Mouse (Mus musculus): Measurements from ENCODE around the gene Oser1. TPM values are rescaled to one million over a fixed set of nuclear protein-coding genes. Genes with fewer than 3 reads are reported as not detected.
"Not testable (repeated sequence)": the region's sequence is repeated elsewhere in the genome, so short reads cannot be mapped to it uniquely, and the experiment has no call there.

Gene Oser1
- polyA plus RNA-seq, 1 experiment from 2014 or later = 39.0 TPM

DNA sequence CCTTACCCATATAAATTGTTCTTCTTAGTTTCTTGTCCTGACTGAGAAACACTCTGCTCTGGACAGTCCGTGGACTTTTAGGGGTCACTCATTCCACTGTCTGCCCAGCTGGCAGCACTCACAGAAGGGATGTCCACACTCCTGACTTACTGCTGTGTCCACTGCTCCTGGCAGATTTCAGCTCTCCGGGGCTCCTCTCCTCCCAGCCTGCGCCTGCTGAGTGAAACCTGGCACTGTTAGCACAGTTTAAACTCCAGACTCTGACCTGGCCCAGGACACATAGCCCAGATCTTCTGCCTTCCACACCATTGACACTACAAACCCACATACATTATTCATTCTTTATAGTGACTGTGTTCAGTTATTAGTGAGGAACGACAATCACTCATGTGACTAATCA is 39.5 kb upstream of the Oser1 start:
- peaks cover 2% of the 10 kb centered on the region; the same call in 1 of the 2 replicates for H3K36me3 ChIP-seq (ENCODE audit: control insufficient read depth, insufficient read depth)
- no peaks in the 10 kb centered on the region for H3K9me3 ChIP-seq (replicated peaks; ENCODE audit: control insufficient read depth, low read length)
- no peak overlapping the region for H3K9ac ChIP-seq (ENCODE audit: low read depth, low read length)
- 51% methylated on average over 4 of the region's 4 CpGs for WGBS (ENCODE audit: insufficient replicate concordance)
- no peak for ATAC-seq (ENCODE audit: low read depth)
- peaks cover 4% of the 10 kb centered on the region for H3K27me3 ChIP-seq (ENCODE audit: control insufficient read depth, insufficient read depth, low read depth, low read length)
- H3K4me3 ChIP-seq (ENCODE audit: low read depth, low read length) = no peak overlapping the region
- H3K27ac ChIP-seq (ENCODE audit: low read length) = no peak overlapping the region
- H3K4me2 ChIP-seq (ENCODE audit: low read depth, low read length) = no peak overlapping the region
- no peaks in the 10 kb centered on the region; the same call in 1 of the 2 replicates for H3K4me1 ChIP-seq (ENCODE audit: control insufficient read depth, low read depth, low read length)

DNA sequence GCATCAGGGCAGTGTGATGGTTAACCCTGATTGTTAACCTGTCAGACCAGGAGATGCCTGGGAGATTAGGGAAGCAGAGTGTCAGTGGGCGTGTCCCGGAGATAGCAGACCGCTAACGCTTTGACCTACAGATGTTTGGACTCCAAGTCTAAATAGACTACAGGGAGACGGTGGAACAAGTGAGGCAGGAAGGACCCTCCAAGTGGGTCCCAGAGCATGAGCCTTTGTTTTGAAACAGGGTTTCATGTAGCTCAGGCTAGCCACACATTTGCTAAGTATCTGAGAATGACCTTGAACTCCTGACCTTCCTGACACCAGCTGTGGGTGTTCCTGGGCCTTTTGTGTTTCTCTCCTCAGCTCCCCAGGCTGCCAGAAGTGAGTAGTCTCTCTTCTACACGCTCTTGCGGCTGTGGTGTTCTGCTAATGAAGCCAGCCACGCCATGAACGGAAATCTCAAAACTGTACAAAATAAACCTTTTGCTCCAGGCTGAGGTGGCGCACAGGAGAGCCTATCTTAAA is 38.8 kb upstream of the Oser1 start:
- 45% methylated on average over 10 of the region's 10 CpGs for WGBS (ENCODE audit: insufficient replicate concordance)
- H3K36me3 ChIP-seq (ENCODE audit: control insufficient read depth, insufficient read depth) = peaks cover 2% of the 10 kb centered on the region; the same call in 1 of the 2 replicates
- no peak overlapping the region for H3K4me3 ChIP-seq (ENCODE audit: low read depth, low read length)
- H3K27me3 ChIP-seq (ENCODE audit: control insufficient read depth, insufficient read depth, low read depth, low read length) = peaks cover 9% of the 10 kb centered on the region
- H3K9me3 ChIP-seq (replicated peaks; ENCODE audit: control insufficient read depth, low read length) = no peaks in the 10 kb centered on the region
- no peak for ATAC-seq (ENCODE audit: low read depth)
- H3K9ac ChIP-seq (ENCODE audit: low read depth, low read length) = no peak overlapping the region
- H3K27ac ChIP-seq (ENCODE audit: low read length) = no peak overlapping the region
- H3K4me2 ChIP-seq (ENCODE audit: low read depth, low read length) = no peak overlapping the region
- H3K4me1 ChIP-seq (ENCODE audit: control insufficient read depth, low read depth, low read length) = no peaks in the 10 kb centered on the region; the same call in 1 of the 2 replicates

DNA sequence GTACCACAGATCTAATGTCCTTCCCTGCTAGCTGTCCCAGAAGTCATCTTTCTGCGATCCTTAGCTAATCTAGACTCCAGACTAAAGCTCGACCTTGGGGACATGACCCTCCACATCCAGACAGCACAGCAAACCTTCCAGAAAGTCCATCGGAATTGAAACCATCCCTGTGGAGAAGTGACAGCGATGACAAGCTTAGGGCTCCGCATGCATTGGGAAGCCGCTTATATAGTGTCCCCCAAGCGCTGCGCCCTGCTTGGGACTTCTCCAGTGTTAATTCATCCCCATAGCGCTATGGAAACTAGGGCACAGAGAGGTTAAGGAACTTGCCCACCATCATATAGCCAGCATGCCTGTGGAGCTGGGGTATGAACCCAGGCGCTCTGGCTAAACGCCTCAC is 38.3 kb upstream of the Oser1 start:
- H3K4me3 ChIP-seq (ENCODE audit: low read depth, low read length) = no peak overlapping the region
- no peaks in the 10 kb centered on the region for H3K9me3 ChIP-seq (replicated peaks; ENCODE audit: control insufficient read depth, low read length)
- WGBS (ENCODE audit: insufficient replicate concordance) = 64% methylated on average over 11 of the region's 11 CpGs
- H3K9ac ChIP-seq (ENCODE audit: low read depth, low read length) = no peak overlapping the region
- no peaks in the 10 kb centered on the region; the same call in 1 of the 2 replicates for H3K4me1 ChIP-seq (ENCODE audit: control insufficient read depth, low read depth, low read length)
- no peak overlapping the region for H3K4me2 ChIP-seq (ENCODE audit: low read depth, low read length)
- no peak for ATAC-seq (ENCODE audit: low read depth)
- no peaks in the 10 kb centered on the region for H3K36me3 ChIP-seq (ENCODE audit: control insufficient read depth, insufficient read depth)
- H3K27me3 ChIP-seq (ENCODE audit: control insufficient read depth, insufficient read depth, low read depth, low read length) = peaks cover 9% of the 10 kb centered on the region
- H3K27ac ChIP-seq (ENCODE audit: low read length) = no peak overlapping the region

DNA sequence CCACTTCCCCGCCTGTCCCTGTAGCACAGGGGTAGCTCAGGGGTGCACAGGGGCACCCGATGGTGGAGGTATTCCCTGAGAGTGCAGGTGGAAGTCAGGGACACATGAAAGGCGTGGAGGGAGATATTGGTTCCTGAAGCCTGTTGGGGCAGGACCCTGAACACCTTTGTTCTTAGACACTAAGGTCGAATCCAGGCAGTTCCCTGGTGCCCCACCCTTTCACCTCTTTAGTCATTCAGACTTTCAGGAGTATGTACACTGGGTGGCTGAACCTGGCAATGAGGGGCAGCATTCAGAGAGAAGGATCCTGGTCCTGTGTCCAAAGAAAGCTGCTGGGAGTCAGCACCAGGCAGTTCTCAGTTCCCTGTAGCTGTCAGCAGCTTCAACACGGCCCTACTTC is 37.9 kb upstream of the Oser1 start:
- H3K4me2 ChIP-seq (ENCODE audit: low read depth, low read length) = no peak overlapping the region
- no peaks in the 10 kb centered on the region; the same call in 1 of the 2 replicates for H3K4me1 ChIP-seq (ENCODE audit: control insufficient read depth, low read depth, low read length)
- no peak overlapping the region for H3K9ac ChIP-seq (ENCODE audit: low read depth, low read length)
- no peak for ATAC-seq (ENCODE audit: low read depth)
- H3K4me3 ChIP-seq (ENCODE audit: low read depth, low read length) = no peak overlapping the region
- 56% methylated on average over 5 of the region's 5 CpGs for WGBS (ENCODE audit: insufficient replicate concordance)
- H3K27me3 ChIP-seq (ENCODE audit: control insufficient read depth, insufficient read depth, low read depth, low read length) = peaks cover 9% of the 10 kb centered on the region
- H3K9me3 ChIP-seq (replicated peaks; ENCODE audit: control insufficient read depth, low read length) = no peaks in the 10 kb centered on the region
- H3K36me3 ChIP-seq (ENCODE audit: control insufficient read depth, insufficient read depth) = no peaks in the 10 kb centered on the region
- H3K27ac ChIP-seq (ENCODE audit: low read length) = no peak overlapping the region

DNA sequence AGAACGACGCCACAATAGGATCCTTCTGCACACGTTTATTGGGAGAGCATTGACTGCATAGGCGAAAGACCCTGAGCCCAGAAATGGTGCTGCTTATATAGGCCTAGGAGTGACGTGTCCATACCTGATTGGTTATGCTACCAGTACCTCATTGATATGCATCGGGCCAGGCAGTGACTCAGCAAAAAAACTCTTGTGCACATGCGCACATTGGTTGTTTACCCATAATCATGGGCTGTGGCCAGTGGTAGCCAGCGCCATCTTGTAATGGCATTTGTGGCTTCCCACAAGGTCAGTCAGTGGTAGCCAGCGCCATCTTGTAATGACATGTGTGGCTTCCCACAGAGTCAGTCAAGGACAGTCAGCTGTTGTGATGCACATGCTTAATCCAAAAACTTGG is 36.8 kb upstream of the Oser1 start:
- not testable (repeated sequence) for H3K27ac ChIP-seq (ENCODE audit: low read length); H3K27me3 ChIP-seq (ENCODE audit: control insufficient read depth, insufficient read depth, low read depth, low read length); H3K4me1 ChIP-seq (ENCODE audit: control insufficient read depth, low read depth, low read length); H3K4me3 ChIP-seq (ENCODE audit: low read depth, low read length); H3K9ac ChIP-seq (ENCODE audit: low read depth, low read length); ATAC-seq (ENCODE audit: low read depth); H3K9me3 ChIP-seq (replicated peaks; ENCODE audit: control insufficient read depth, low read length); H3K4me2 ChIP-seq (ENCODE audit: low read depth, low read length); H3K36me3 ChIP-seq (ENCODE audit: control insufficient read depth, insufficient read depth)
- 76% methylated on average over 9 of the region's 9 CpGs for WGBS (ENCODE audit: insufficient replicate concordance)

DNA sequence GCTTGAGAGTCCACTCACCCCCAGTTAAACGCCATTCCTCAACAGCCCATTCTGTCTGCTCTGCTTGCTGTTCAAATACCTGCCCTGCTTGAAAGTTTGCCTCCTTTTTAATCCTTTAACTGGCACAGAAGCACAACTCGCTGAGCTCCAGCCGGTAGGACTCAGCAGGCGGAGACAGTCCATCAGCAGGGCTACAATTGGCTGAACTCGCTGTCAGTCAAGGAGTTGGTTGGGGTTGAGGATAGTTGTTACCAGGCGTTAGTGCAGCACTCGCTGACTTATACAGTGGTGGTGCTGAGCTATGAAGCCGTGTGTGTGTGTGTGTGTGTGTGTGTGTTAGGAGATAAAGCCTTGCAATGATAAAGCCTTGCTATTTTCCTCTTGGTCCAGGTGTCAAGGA is 36.1 kb upstream of the Oser1 start:
- ATAC-seq (ENCODE audit: low read depth) = no peak
- 71% methylated on average over 8 of the region's 8 CpGs for WGBS (ENCODE audit: insufficient replicate concordance)
- H3K36me3 ChIP-seq (ENCODE audit: control insufficient read depth, insufficient read depth) = no peaks in the 10 kb centered on the region
- H3K27me3 ChIP-seq (ENCODE audit: control insufficient read depth, insufficient read depth, low read depth, low read length) = peaks cover 9% of the 10 kb centered on the region
- no peaks in the 10 kb centered on the region for H3K9me3 ChIP-seq (replicated peaks; ENCODE audit: control insufficient read depth, low read length)
- H3K4me2 ChIP-seq (ENCODE audit: low read depth, low read length) = no peak overlapping the region
- H3K27ac ChIP-seq (ENCODE audit: low read length) = no peak overlapping the region
- H3K9ac ChIP-seq (ENCODE audit: low read depth, low read length) = no peak overlapping the region
- no peaks in the 10 kb centered on the region; the same call in 1 of the 2 replicates for H3K4me1 ChIP-seq (ENCODE audit: control insufficient read depth, low read depth, low read length)
- H3K4me3 ChIP-seq (ENCODE audit: low read depth, low read length) = no peak overlapping the region

DNA sequence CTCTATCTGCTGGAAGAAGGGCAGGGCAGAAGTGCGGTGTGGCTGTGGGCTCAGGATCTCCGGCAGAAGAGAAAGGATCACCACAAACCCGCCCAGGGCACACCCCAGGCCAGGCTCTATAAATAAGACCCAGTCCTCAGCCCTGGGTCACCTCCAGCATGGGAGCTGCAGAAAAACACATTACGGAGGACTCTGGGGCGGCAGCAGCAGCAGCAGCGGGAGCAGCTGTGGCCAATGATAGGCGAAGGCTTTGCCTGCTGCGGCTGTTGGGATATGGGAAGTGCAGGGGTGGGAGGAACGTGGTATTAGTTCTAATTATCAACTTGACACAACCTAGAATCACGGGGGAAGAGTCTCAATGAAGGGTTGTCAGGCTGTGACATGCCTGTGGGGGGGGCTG is 34.9 kb upstream of the Oser1 start:
- no peaks in the 10 kb centered on the region for H3K36me3 ChIP-seq (ENCODE audit: control insufficient read depth, insufficient read depth)
- 29% methylated on average over 10 of the region's 10 CpGs for WGBS (ENCODE audit: insufficient replicate concordance)
- no peak overlapping the region for H3K4me2 ChIP-seq (ENCODE audit: low read depth, low read length)
- no peak for ATAC-seq (ENCODE audit: low read depth)
- no peaks in the 10 kb centered on the region for H3K9me3 ChIP-seq (replicated peaks; ENCODE audit: control insufficient read depth, low read length)
- no peaks in the 10 kb centered on the region; the same call in 1 of the 2 replicates for H3K4me1 ChIP-seq (ENCODE audit: control insufficient read depth, low read depth, low read length)
- H3K9ac ChIP-seq (ENCODE audit: low read depth, low read length) = no peak overlapping the region
- no peak overlapping the region for H3K27ac ChIP-seq (ENCODE audit: low read length)
- peaks cover 9% of the 10 kb centered on the region for H3K27me3 ChIP-seq (ENCODE audit: control insufficient read depth, insufficient read depth, low read depth, low read length)
- no peak overlapping the region for H3K4me3 ChIP-seq (ENCODE audit: low read depth, low read length)

DNA sequence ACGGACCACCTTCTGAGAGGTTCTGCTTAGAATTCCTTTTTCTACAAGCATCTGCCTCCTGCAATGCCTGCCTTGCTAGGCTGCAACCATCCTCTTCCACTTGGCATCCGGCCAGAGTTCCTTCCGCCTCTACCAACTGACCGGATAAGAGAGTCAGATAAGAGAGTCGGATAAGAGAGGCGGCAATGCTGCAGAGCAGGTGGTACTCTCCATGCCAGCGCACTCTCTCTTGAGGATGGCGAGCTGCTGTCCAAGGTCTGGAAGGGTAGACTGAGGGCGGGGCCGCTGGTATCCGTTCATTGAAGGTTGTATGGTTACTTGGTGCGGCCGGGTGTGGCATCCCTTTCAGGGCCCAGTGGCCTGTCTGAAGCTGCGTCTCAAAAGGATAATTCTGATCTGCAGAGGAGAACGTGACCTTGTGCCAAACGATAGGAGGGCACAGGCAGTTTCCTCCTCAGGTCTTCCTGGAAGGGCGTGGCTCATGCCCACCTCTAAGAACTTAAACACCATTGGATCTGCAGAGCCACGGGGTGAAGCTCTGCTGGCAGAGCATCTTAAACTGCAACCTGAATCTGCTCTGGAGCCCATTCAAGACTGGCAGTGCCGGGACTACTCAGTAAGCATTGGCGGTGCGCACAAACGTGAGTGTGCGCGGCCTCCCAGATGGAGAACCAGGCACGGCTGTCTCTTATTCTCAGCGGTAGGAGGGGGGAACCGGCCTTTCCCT is 34.2 kb upstream of the Oser1 start:
- Histone ChIP-seq H3K9me3 (replicated peaks; ENCODE audit: control insufficient read depth, low read length) (no peaks in the 10 kb centered on the region), H3K4me3 (ENCODE audit: low read depth, low read length) (no peak overlapping the region), H3K36me3 (ENCODE audit: control insufficient read depth, insufficient read depth) (no peaks in the 10 kb centered on the region), H3K9ac (ENCODE audit: low read depth, low read length) (no peak overlapping the region), H3K4me1 (ENCODE audit: control insufficient read depth, low read depth, low read length) (no peaks in the 10 kb centered on the region; the same call in 1 of the 2 replicates), H3K27ac (ENCODE audit: low read length) (no peak overlapping the region), H3K27me3 (ENCODE audit: control insufficient read depth, insufficient read depth, low read depth, low read length) (peaks cover 9% of the 10 kb centered on the region), H3K4me2 (ENCODE audit: low read depth, low read length) (no peak overlapping the region)
- WGBS (ENCODE audit: insufficient replicate concordance) = 36% methylated on average over 27 of the region's 27 CpGs
- no peak for ATAC-seq (ENCODE audit: low read depth)

DNA sequence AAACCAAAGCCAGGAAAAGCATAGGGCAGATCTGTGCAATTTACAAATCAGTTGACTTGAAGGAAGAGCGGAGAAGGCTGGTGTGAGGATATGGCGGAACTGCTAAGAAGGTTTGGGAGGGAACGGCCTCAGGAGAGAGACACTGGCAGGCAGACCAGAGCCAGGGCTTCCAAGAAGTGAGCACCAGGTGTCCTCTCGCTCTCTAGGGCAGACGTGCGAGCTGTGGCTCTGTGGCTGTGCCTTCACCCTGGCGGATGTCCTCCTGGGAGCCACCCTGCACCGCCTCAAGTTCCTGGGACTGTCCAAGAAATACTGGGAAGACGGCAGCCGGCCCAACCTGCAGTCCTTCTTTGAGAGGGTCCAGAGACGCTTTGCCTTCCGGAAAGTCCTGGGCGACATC is 28.9 kb upstream of the Oser1 start:
- no peak overlapping the region for H3K4me3 ChIP-seq (ENCODE audit: low read depth, low read length)
- H3K4me1 ChIP-seq (ENCODE audit: control insufficient read depth, low read depth, low read length) = no peaks in the 10 kb centered on the region
- H3K27me3 ChIP-seq (ENCODE audit: control insufficient read depth, insufficient read depth, low read depth, low read length) = no peaks in the 10 kb centered on the region; the same call in 1 of the 2 replicates
- H3K9ac ChIP-seq (ENCODE audit: low read depth, low read length) = no peak overlapping the region
- H3K36me3 ChIP-seq (ENCODE audit: control insufficient read depth, insufficient read depth) = no peaks in the 10 kb centered on the region
- no peaks in the 10 kb centered on the region for H3K9me3 ChIP-seq (replicated peaks; ENCODE audit: control insufficient read depth, low read length)
- ATAC-seq (ENCODE audit: low read depth) = no peak
- H3K27ac ChIP-seq (ENCODE audit: low read length) = no peak overlapping the region
- no peak overlapping the region for H3K4me2 ChIP-seq (ENCODE audit: low read depth, low read length)
- 68% methylated on average over 13 of the region's 13 CpGs for WGBS (ENCODE audit: insufficient replicate concordance)
